Mouse (Mus musculus) macrophage (primary cell): ENCODE measurements around the gene Gadd45a. TPM values are rescaled to one million over a fixed set of nuclear protein-coding genes. Genes with fewer than 3 reads are reported as not detected.
A peak's percentile ranks its signal among the peaks of the same experiment; 100 is the strongest.
"Not testable (repeated sequence)": the region's sequence is repeated elsewhere in the genome, so short reads cannot be mapped to it uniquely, and the experiment has no call there.

Source experiments
- H3K27ac ChIP-seq: fragments of 350-480 bp; formaldehyde crosslinking; 2 replicates; pipeline ENCODE4 v1.9.0; 2021
- H3K36me3 ChIP-seq: fragments of 350-480 bp; formaldehyde crosslinking; 2 replicates; pipeline ENCODE4 v1.9.0; 2021; ENCODE audit errors: inconsistent target
- H3K4me3 ChIP-seq: fragments of 350-480 bp; formaldehyde crosslinking; 2 replicates; pipeline ENCODE4 v1.9.0; 2021; ENCODE audit errors: inconsistent target
- H3K79me2 ChIP-seq: fragments of 350-480 bp; formaldehyde crosslinking; 2 replicates; pipeline ENCODE4 v1.9.0; 2021; ENCODE audit errors: inconsistent target
- WGBS: methylation state at CpG from one replicate; pipeline ENCODE4 v1.1.7; 2026; ENCODE audit warnings: inconsistent platforms; ENCODE audit not compliant: missing documents; 5-methylcytosine and 5-hydroxymethylcytosine counted together
- polyA plus RNA-seq: library from polyadenylated mRNA; stranded (reverse); fragments of 250-400 nt; gene quantifications from 3 replicates; pipeline ENCODE4 v1.2.4, GENCODE M21; 2018; ENCODE audit warnings: inconsistent platforms

Gene Gadd45a
- polyA plus RNA-seq, 1 experiment from 2014 or later, result 287 TPM

DNA sequence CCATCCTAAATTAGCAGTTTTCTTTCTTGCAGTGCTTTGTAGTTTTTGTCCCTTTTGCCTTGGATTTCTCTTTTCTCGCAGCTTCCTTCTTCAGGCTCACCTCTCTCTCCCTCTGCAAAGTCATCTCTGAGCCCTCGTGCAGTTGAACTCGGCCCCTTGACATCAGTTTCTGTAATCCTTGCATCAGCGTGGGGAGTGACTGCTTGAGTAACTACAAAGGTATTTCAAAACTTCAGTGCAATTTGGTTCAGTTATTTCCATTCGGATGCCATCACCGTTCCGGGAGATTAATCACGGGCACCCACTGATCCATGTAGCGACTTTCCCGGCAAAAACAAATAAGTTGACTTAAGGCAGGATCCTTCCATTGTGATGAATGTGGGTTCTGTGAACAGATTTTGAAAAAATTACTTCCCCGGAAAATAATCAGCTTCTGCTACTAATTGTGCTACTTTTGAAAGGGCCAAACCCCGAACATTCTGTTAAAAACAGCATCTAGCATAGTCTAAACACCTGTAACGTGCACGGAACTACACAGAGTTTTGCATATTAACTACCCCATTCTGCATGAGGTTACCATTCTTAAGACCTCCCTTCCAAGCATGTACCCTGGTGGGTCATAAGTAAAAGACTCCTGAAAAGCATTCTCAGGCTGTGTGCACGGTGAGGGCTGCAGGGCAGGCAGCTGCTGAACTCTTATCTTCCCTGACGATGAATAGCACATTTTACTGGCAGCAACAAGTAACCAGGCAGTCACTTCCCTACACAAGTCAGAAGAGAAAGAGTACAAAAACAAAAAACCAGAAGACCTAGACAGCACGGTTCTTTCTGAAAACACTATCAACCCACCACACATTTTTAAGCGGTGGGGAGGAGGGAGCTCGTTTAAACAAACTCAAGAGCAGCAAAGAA is 1.6 kb downstream of the Gadd45a start:
- Histone ChIP-seq H3K4me3 (peak overlapping the region; percentile 46), H3K36me3 (no peaks in the 10 kb centered on the region), H3K27ac (peak overlapping the region; percentile 44), H3K79me2 (peaks cover 10% of the 10 kb centered on the region; the same call in 1 of the 2 replicates)
- 26% methylated on average over 19 of the region's 19 CpGs for WGBS

- WGBS, result 72% methylated on average over 7 of the region's 7 CpGs
- no peaks in the 10 kb centered on the region for H3K36me3 ChIP-seq
- H3K79me2 ChIP-seq, result peaks cover 10% of the 10 kb centered on the region; the same call in 1 of the 2 replicates
- no peak overlapping the region for H3K4me3 ChIP-seq
- no peak overlapping the region for H3K27ac ChIP-seq
Observed at GRCm38 (mm10) chr6:67034331-67035130, 2.7 kb downstream of the Gadd45a start.

GRCm38 (mm10) chr6:67033604-67034003 is 3.7 kb downstream of the Gadd45a start:
- Histone ChIP-seq H3K27ac (no peak overlapping the region), H3K4me3 (no peak overlapping the region), H3K79me2 (peaks cover 10% of the 10 kb centered on the region; the same call in 1 of the 2 replicates), H3K36me3 (no peaks in the 10 kb centered on the region)
- WGBS, result 84% methylated on average over 4 of the region's 4 CpGs

- WGBS, result 100% methylated on average over 1 of the region's 4 CpGs
- not testable (repeated sequence) for H3K27ac ChIP-seq, H3K4me3 ChIP-seq, H3K79me2 ChIP-seq, H3K36me3 ChIP-seq
Observed at GRCm38 (mm10) chr6:67032972-67033371, 4.3 kb downstream of the Gadd45a start.

GRCm38 (mm10) chr6:67032551-67032950 is 4.7 kb downstream of the Gadd45a start:
- not testable (repeated sequence) for H3K79me2 ChIP-seq, H3K27ac ChIP-seq, H3K36me3 ChIP-seq, H3K4me3 ChIP-seq

GRCm38 (mm10) chr6:67030846-67031245 is 6.4 kb downstream of the Gadd45a start:
- peaks cover 5% of the 10 kb centered on the region; the same call in 1 of the 2 replicates for H3K79me2 ChIP-seq
- H3K4me3 ChIP-seq, result no peak overlapping the region
- no peak overlapping the region for H3K27ac ChIP-seq
- 95% methylated on average over 5 of the region's 5 CpGs for WGBS
- H3K36me3 ChIP-seq, result no peaks in the 10 kb centered on the region

GRCm38 (mm10) chr6:67030416-67030815 is 6.8 kb downstream of the Gadd45a start:
- WGBS, result 100% methylated on average over 2 of the region's 2 CpGs
- no peak overlapping the region for H3K4me3 ChIP-seq
- no peak overlapping the region for H3K27ac ChIP-seq
- H3K36me3 ChIP-seq, result no peaks in the 10 kb centered on the region
- peaks cover under 1% of the 10 kb centered on the region; the same call in 1 of the 2 replicates for H3K79me2 ChIP-seq

DNA sequence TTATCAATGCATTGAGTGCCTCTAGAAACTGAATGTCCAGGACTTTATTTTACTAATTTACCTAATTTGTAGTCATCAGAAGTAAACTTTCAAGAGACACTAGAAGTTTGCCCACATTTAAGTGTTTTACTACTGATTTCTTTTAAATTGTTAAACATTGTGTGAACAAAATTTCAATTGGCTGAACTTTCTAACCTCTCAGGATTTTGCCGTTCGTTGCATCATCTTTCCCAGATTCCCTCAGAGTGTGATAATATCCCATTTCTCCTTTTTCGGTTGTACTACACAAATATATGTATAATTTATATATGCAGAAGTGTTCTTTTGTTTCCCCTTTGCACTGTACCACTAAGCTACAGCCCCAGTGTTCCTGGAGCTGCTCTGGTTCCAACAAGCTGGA is 7.3 kb downstream of the Gadd45a start:
- Histone ChIP-seq H3K4me3 (no peak overlapping the region), H3K27ac (no peak overlapping the region), H3K36me3 (no peaks in the 10 kb centered on the region), H3K79me2 (no peaks in the 10 kb centered on the region; the same call in 1 of the 2 replicates)
- WGBS, result 55% methylated on average over 3 of the region's 3 CpGs

DNA sequence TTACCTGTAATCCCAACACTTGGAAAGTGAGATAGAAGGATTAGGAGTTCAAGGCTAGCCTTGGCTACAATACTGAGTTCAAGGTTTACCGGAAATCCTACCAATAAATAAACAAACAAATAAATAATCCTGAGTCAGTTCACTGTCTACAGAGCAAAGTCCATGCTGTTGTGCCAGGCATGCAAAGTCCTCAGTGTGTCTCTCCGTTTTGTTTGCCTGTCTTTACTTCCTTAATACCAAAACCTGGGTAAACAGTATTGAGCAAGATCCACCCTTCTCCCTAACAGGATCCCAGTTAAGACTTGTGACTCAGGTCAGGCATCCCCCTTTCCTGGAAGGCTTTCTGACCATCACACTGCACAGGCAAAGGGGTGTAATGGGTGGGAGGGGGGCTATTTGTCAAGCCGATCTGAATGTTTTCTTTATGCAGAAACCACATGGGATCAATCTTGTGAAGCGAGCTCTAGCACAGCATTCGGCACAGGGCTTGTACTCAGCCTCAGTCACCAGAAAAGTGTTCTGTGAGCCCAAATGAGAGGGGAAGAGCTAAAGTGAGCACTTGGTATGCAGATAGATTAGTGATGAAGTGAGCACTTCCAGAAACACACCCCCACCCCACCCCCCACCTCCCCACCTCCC is 7.8 kb downstream of the Gadd45a start:
- H3K27ac ChIP-seq, result no peak overlapping the region
- H3K36me3 ChIP-seq, result no peaks in the 10 kb centered on the region
- no peaks in the 10 kb centered on the region for H3K79me2 ChIP-seq
- H3K4me3 ChIP-seq, result no peak overlapping the region
- 79% methylated on average over 5 of the region's 5 CpGs for WGBS

- H3K36me3 ChIP-seq, result no peaks in the 10 kb centered on the region
- no peak overlapping the region for H3K27ac ChIP-seq
- no peaks in the 10 kb centered on the region for H3K79me2 ChIP-seq
- WGBS, result 62% methylated on average over 9 of the region's 9 CpGs
- no peak overlapping the region for H3K4me3 ChIP-seq
Observed at GRCm38 (mm10) chr6:67027438-67028142, 9.7 kb downstream of the Gadd45a start.

GRCm38 (mm10) chr6:67026661-67027060 is 10.6 kb downstream of the Gadd45a start:
- Histone ChIP-seq H3K36me3 (no peaks in the 10 kb centered on the region), H3K4me3 (no peak overlapping the region), H3K79me2 (no peaks in the 10 kb centered on the region), H3K27ac (no peak overlapping the region)
- WGBS, result 97% methylated on average over 3 of the region's 3 CpGs

GRCm38 (mm10) chr6:67023729-67024128 is 13.5 kb downstream of the Gadd45a start:
- Histone ChIP-seq H3K79me2 (no peaks in the 10 kb centered on the region), H3K27ac (no peak overlapping the region), H3K36me3 (peaks cover 16% of the 10 kb centered on the region; the same call in 1 of the 2 replicates), H3K4me3 (no peak overlapping the region)
- WGBS, result 90% methylated on average over 4 of the region's 4 CpGs

DNA sequence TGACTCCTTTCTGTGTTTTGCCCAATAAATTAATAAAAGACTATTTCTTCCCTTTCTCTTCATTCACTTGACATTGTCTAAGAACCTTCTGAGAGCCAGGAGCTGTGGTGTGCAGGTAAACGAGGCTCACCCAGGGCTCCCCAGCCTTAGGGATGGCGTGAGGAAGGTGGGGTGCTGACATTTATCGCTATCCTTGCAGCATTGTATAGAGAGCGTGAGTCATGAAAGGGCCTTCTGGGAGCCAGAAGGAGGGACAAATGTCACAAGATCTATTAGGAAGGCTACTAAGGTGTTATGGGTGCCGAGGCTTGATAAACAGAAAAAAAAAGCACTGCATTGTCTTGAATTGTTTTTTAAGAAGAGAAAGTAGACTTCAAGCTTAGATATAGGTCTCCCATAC is 15.9 kb downstream of the Gadd45a start:
- WGBS, result 98% methylated on average over 5 of the region's 5 CpGs
- H3K4me3 ChIP-seq, result no peak overlapping the region
- peaks cover 30% of the 10 kb centered on the region; the same call in 1 of the 2 replicates for H3K36me3 ChIP-seq
- no peaks in the 10 kb centered on the region for H3K79me2 ChIP-seq
- no peak overlapping the region for H3K27ac ChIP-seq

DNA sequence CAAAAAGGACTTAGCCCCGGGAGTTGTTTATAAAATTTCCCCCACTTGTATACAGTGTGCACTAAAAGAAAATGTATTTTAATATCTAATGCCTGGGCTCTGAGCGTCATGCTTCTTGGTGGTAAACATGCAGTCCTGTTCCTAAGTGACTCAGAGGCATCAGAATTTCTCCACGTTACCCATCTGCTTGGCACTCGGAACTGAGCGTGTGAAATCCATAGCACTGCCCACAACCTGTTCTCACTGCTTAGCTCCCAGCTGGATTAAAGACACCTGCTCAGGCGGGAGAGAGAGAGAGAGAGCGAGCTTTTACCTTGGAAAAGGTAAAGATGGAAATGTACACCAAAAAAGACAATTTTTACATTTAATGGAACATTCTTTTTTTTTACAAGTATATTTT is 18.3 kb downstream of the Gadd45a start:
- H3K36me3 ChIP-seq, result peaks cover 30% of the 10 kb centered on the region; the same call in 1 of the 2 replicates
- WGBS, result 90% methylated on average over 5 of the region's 7 CpGs
- not testable (repeated sequence) for H3K79me2 ChIP-seq, H3K27ac ChIP-seq, H3K4me3 ChIP-seq
